31 mouse cellular contexts compared by ENCODE assay signal in genomic region chr5:81796128-81796527, GRCm38 (mm10).
"Had no signal": no experiment of that assay in that cellular context is flagged by ENCODE, and none has a peak within 500 bp of the region (broad histone marks: within the 10 kb centered on the region; RNA-seq: fewer than 3 reads in every experiment).

No protein-coding gene starts in this region.

- DNase-seq: heart, postnatal 10 days; heart, postnatal 14 days; heart, postnatal 36 days; heart, postnatal 4 days; kidney, adult 11 months; kidney, adult 18-20 months; kidney, adult 2 months; kidney, adult 8-10 months; kidney, adult 9 months; kidney, postnatal 10 days; kidney, postnatal 14 days; kidney, postnatal 25 days; kidney, postnatal 36 days; kidney, postnatal 4 days; layer of hippocampus, adult 9-11 months; layer of hippocampus, postnatal 36 days had no signal

- H3K9me3 ChIP-seq: heart, embryonic 12.5 days; heart, embryonic 13.5 days; intestine, embryonic 15.5 days; kidney, embryonic 15.5 days had no signal

- H3K4me2 ChIP-seq: heart, embryonic 11.5 days; heart, embryonic 12.5 days; heart, embryonic 13.5 days; heart, embryonic 15.5 days; hindbrain, embryonic 12.5 days; hindbrain, embryonic 13.5 days; hindbrain, embryonic 14.5 days; hindbrain, embryonic 15.5 days; intestine, embryonic 15.5 days; kidney, embryonic 15.5 days had no signal

- H3K27me3 ChIP-seq: heart, embryonic 12.5 days; heart, embryonic 13.5 days; heart, embryonic 15.5 days; hindbrain, embryonic 12.5 days; hindbrain, embryonic 13.5 days; hindbrain, embryonic 15.5 days; intestine, embryonic 15.5 days; kidney, embryonic 15.5 days had no signal

- H3K9ac ChIP-seq: heart, embryonic 12.5 days; heart, embryonic 13.5 days; heart, embryonic 15.5 days; hindbrain, embryonic 12.5 days; hindbrain, embryonic 13.5 days; hindbrain, embryonic 14.5 days; hindbrain, embryonic 15.5 days; intestine, embryonic 15.5 days; kidney, embryonic 15.5 days had no signal

- H3K4me1 ChIP-seq: heart, embryonic 12.5 days; heart, embryonic 13.5 days; heart, embryonic 15.5 days; hindbrain, embryonic 10.5 days; hindbrain, embryonic 12.5 days; hindbrain, embryonic 13.5 days; hindbrain, embryonic 15.5 days; intestine, embryonic 15.5 days; kidney, embryonic 15.5 days had no signal

- H3K36me3 ChIP-seq: heart, embryonic 15.5 days; intestine, embryonic 15.5 days had no signal

- H3K27ac ChIP-seq: heart, embryonic 13.5 days; heart, embryonic 15.5 days; hindbrain, embryonic 10.5 days; hindbrain, embryonic 12.5 days; hindbrain, embryonic 13.5 days; hindbrain, embryonic 14.5 days; hindbrain, embryonic 15.5 days; hindbrain, postnatal 0 days; intestine, embryonic 15.5 days; kidney, embryonic 15.5 days; kidney, postnatal 0 days; layer of hippocampus, adult 2 months; left cerebral cortex, adult 2 months had no signal

- H3K4me3 ChIP-seq: heart, embryonic 12.5 days; heart, embryonic 13.5 days; heart, embryonic 15.5 days; hindbrain, embryonic 10.5 days; hindbrain, embryonic 12.5 days; hindbrain, embryonic 13.5 days; hindbrain, embryonic 15.5 days; intestine, embryonic 15.5 days; kidney, embryonic 15.5 days; layer of hippocampus, adult 2 months; left cerebral cortex, adult 2 months had no signal
